Mouse (Mus musculus): ENCODE measurements around the gene Map4k4.

Gene Map4k4

DNA sequence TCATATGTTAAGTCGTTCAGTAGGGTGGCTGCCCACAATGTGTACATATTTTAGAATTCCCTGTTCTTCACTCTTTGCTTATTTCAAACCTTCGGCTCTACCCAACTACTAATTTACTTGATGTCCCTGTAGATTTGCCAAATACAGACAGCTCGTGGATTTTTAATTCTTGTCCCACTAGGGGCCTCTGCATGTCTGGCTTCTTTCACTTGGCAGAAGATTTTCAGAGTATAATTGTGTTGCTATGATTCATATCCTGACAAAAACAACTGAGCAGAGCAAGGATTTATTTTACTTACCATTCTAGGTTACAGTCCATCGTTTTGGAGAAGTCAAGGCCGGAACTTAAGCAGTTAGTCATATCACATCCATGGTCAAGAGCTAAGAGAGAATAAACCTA, 152.4 kb downstream of the Map4k4 start:
- no peak for DNase-seq

- no peak for DNase-seq
These were observed 154.3 kb downstream of the Map4k4 start for GRCm38 (mm10) chr1:40055051-40055450.

GRCm38 (mm10) chr1:40055963-40056362, 155.2 kb downstream of the Map4k4 start:
- no peak for DNase-seq

GRCm38 (mm10) chr1:40057351-40057750, 156.6 kb downstream of the Map4k4 start:
- no peak for DNase-seq

- DNase-seq: no peak
These were observed 157.3 kb downstream of the Map4k4 start for GRCm38 (mm10) chr1:40058013-40058412.

GRCm38 (mm10) chr1:40059122-40059774, 158.5 kb downstream of the Map4k4 start:
- no peak for DNase-seq

DNA sequence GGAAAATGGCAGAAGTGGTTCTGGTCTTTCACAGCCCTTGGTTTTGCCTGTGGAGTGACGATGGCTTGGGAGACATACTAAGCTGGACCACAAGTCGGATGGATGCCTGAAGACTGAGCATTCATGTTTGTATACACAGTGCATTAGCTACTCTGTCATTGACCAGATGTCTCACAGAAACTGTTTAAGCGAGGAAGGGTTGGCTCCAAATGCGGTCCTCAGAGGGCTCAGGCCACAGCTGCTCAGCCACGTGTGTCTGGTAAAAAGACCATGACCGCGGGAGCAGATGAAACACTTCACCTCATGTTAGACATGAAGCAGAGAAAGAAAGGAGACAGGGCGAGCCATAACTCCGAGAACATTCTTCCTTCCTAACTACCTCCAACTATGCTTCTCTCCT, 160.6 kb downstream of the Map4k4 start:
- DNase-seq: no peak

DNA sequence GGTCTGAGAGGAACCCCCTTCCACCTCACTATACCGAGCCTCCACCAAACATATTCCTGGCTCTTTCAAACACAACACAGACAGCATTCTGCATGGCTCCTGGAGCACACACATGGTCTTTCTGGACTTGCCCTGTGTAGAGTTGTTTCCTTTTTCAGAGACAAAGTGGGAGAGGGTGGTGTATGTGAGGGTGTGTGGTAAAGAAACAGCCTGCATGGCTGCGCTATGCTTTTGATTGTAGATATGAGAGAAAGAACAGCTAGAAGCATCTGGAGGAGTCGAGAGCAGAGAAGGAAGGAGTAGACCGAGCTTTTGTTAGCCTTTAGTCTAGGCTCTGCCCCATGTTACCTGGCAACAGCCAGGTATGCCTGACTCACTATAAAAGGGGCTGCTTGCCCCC, 162.7 kb downstream of the Map4k4 start:
- DNase-seq: no peak

- no peak for DNase-seq
These were observed 163.8 kb downstream of the Map4k4 start for GRCm38 (mm10) chr1:40064508-40064907.

- no peak for DNase-seq
These were observed 171.8 kb downstream of the Map4k4 start for GRCm38 (mm10) chr1:40072558-40072957.

- no peak for DNase-seq
These were observed 173.1 kb downstream of the Map4k4 start, which contains the start of gene Il1r2 for GRCm38 (mm10) chr1:40073779-40074178. TSS of gene Il1r2 (plus strand) at chr1:40074079.
